Mouse (Mus musculus) hindbrain, embryonic 14.5 days (tissue): ENCODE data around the gene Sh2d1b2. TPM values are rescaled to one million over a fixed set of nuclear protein-coding genes. Genes with fewer than 3 reads are reported as not detected.

ENCODE experiments used
- ATAC-seq: fragments of 200-750 bp; cut with Nextera tagmentation; 2 replicates; pipeline ENCODE4 v1.8.0; 2017; ENCODE audit warnings: moderate number of reproducible peaks, mild to moderate bottlenecking, moderate TSS enrichment, moderate library complexity; ENCODE audit not compliant: low FRiP score
- DNase-seq: peaks from one replicate; pipeline ENCODE4 v3.0.0-alpha.2; 2015; ENCODE audit warnings: low spot score
- H3K27ac ChIP-seq: fragments of 300-500 bp; sonication (generic); 2 replicates; pipeline ENCODE4 v1.5.1; 2014; ENCODE audit warnings: mild to moderate bottlenecking, moderate library complexity
- H3K27me3 ChIP-seq: fragments of 300-500 bp; sonication (generic); 2 replicates; pipeline ENCODE4 v1.6.1; 2014; ENCODE audit warnings: mild to moderate bottlenecking, low read length, mixed read lengths; ENCODE audit not compliant: control insufficient read depth, insufficient read depth
- H3K36me3 ChIP-seq: fragments of 300-500 bp; sonication (generic); replicated peaks from 2 replicates; pipeline ENCODE4 v1.6.1; 2014; ENCODE audit not compliant: control insufficient read depth, insufficient read depth
- H3K4me1 ChIP-seq: fragments of 300-500 bp; sonication (generic); replicated peaks from 2 replicates; pipeline ENCODE4 v1.6.1; 2014; ENCODE audit warnings: antibody characterized with exemption, low read length, mixed read lengths; ENCODE audit not compliant: control insufficient read depth, insufficient read depth
- H3K4me2 ChIP-seq: fragments of 300-500 bp; sonication (generic); replicated peaks from 2 replicates; pipeline ENCODE4 v1.6.1; 2014; ENCODE audit warnings: mild to moderate bottlenecking, moderate library complexity
- H3K4me3 ChIP-seq: fragments of 300-500 bp; sonication (generic); replicated peaks from 2 replicates; pipeline ENCODE4 v1.5.1; 2014; ENCODE audit warnings: mild to moderate bottlenecking, low read length
- H3K9ac ChIP-seq: fragments of 300-500 bp; sonication (generic); 2 replicates; pipeline ENCODE4 v1.6.1; 2014
- H3K9me3 ChIP-seq: fragments of 300-500 bp; sonication (generic); 2 replicates; pipeline ENCODE4 v1.6.1; 2016; ENCODE audit warnings: low read length; ENCODE audit not compliant: control insufficient read depth
- WGBS: fragments of 180-500 bp; shearing (Covaris S2); extraction: QIAGEN DNeasy Blood & Tissue Kit; methylation state at CpG from one replicate; pipeline ENCODE4 v1.1.7; 2014; 5-methylcytosine and 5-hydroxymethylcytosine counted together
- polyA plus RNA-seq: library from polyadenylated mRNA; unstranded; fragments of >200 nt; fragmentation: Nextera tagmentation; extraction: Ambion mirVana; gene quantifications from 2 replicates; pipeline ENCODE4 v1.2.1, GENCODE M21; 2014

Sh2d1b2 gene
- polyA plus RNA-seq, 1 experiment from 2014 or later, result not detected

- no peak for ATAC-seq
- no peaks in the 10 kb centered on the region for H3K36me3 ChIP-seq
- peaks cover 4% of the 10 kb centered on the region; the same call in 1 of the 2 replicates for H3K4me1 ChIP-seq
- 0 out of 2 replicates have a peak, but pooled peaks cover 3% of the 10 kb centered on the region for H3K27me3 ChIP-seq
- H3K27ac ChIP-seq, result peak overlapping the region; percentile 57; the same call in 1 of the 2 replicates
- WGBS, result 27% methylated on average over 30 of the region's 30 CpGs
- H3K4me2 ChIP-seq, result peak overlapping the region; percentile 92
- H3K4me3 ChIP-seq, result peak overlapping the region; percentile 74
- H3K9me3 ChIP-seq, result no peaks in the 10 kb centered on the region
- peak overlapping the region; percentile 74 for H3K9ac ChIP-seq
- DNase-seq, result no peak
Measured at GRCm38 (mm10) chr1:170254893-170255559, 22.5 kb downstream of the Sh2d1b2 start.

- Histone ChIP-seq H3K27ac (peak overlapping the region; percentile 57; the same call in 1 of the 2 replicates), H3K9me3 (no peaks in the 10 kb centered on the region), H3K4me1 (peaks cover 4% of the 10 kb centered on the region; the same call in 1 of the 2 replicates), H3K4me2 (peak overlapping the region; percentile 92), H3K36me3 (no peaks in the 10 kb centered on the region), H3K4me3 (peak overlapping the region; percentile 74), H3K27me3 (0 out of 2 replicates have a peak, but pooled peaks cover 3% of the 10 kb centered on the region), H3K9ac (peak overlapping the region; percentile 74)
- DNase-seq, result peak; percentile 90
- ATAC-seq, result peak; percentile 100
- WGBS, result 3% methylated on average over 32 of the region's 32 CpGs
Measured at GRCm38 (mm10) chr1:170255560-170255910, 23.0 kb downstream of the Sh2d1b2 start.

GRCm38 (mm10) chr1:170270281-170270680 is 37.7 kb downstream of the Sh2d1b2 start:
- Histone ChIP-seq H3K4me2 (no peak overlapping the region), H3K4me1 (no peaks in the 10 kb centered on the region), H3K27me3 (no peaks in the 10 kb centered on the region), H3K9me3 (0 out of 2 replicates have a peak, but pooled peaks cover 19% of the 10 kb centered on the region), H3K4me3 (no peak overlapping the region), H3K27ac (no peak overlapping the region), H3K36me3 (no peaks in the 10 kb centered on the region), H3K9ac (no peak overlapping the region)
- no peak for ATAC-seq
- 84% methylated on average over 6 of the region's 6 CpGs for WGBS
- DNase-seq, result no peak

- no peaks in the 10 kb centered on the region for H3K36me3 ChIP-seq
- no peak for ATAC-seq
- H3K27ac ChIP-seq, result no peak overlapping the region
- H3K4me3 ChIP-seq, result no peak overlapping the region
- DNase-seq, result no peak
- no peak overlapping the region for H3K9ac ChIP-seq
- 87% methylated on average over 4 of the region's 4 CpGs for WGBS
- H3K9me3 ChIP-seq, result 0 out of 2 replicates have a peak, but pooled peaks cover 20% of the 10 kb centered on the region
- no peaks in the 10 kb centered on the region for H3K4me1 ChIP-seq
- no peak overlapping the region for H3K4me2 ChIP-seq
- no peaks in the 10 kb centered on the region for H3K27me3 ChIP-seq
Measured at GRCm38 (mm10) chr1:170270696-170271095, 38.1 kb downstream of the Sh2d1b2 start.

GRCm38 (mm10) chr1:170273252-170273651 is 40.7 kb downstream of the Sh2d1b2 start:
- H3K4me1 ChIP-seq, result no peaks in the 10 kb centered on the region
- no peak overlapping the region for H3K4me2 ChIP-seq
- no peak overlapping the region for H3K27ac ChIP-seq
- no peak overlapping the region for H3K9ac ChIP-seq
- no peaks in the 10 kb centered on the region for H3K27me3 ChIP-seq
- H3K4me3 ChIP-seq, result no peak overlapping the region
- DNase-seq (no peak), ATAC-seq (no peak)
- no peaks in the 10 kb centered on the region for H3K36me3 ChIP-seq
- 0 out of 2 replicates have a peak, but pooled peaks cover 7% of the 10 kb centered on the region for H3K9me3 ChIP-seq

- H3K27me3 ChIP-seq, result no peaks in the 10 kb centered on the region
- H3K4me2 ChIP-seq, result no peak within 1 kb of the TSS
- ATAC-seq, result no peak
- no peak within 1 kb of the TSS for H3K9ac ChIP-seq
- 0 out of 2 replicates have a peak, but pooled peaks cover 4% of the 10 kb centered on the region for H3K9me3 ChIP-seq
- DNase-seq, result no peak
- no peak within 1 kb of the TSS for H3K27ac ChIP-seq
- H3K4me1 ChIP-seq, result no peaks in the 10 kb centered on the region
- WGBS, result 96% methylated on average over 2 of the region's 3 CpGs
- no peak within 1 kb of the TSS for H3K4me3 ChIP-seq
- H3K36me3 ChIP-seq, result no peaks in the 10 kb centered on the region
Measured at GRCm38 (mm10) chr1:170277016-170277415, 44.5 kb downstream of the Sh2d1b2 start, which contains the start of gene Sh2d1b1. Gene Sh2d1b1 (plus strand): TSS chr1:170277320.

- Histone ChIP-seq H3K4me3 (no peak overlapping the region), H3K9me3 (no peaks in the 10 kb centered on the region), H3K4me2 (no peak overlapping the region), H3K27me3 (no peaks in the 10 kb centered on the region), H3K9ac (no peak overlapping the region), H3K27ac (no peak overlapping the region), H3K4me1 (no peaks in the 10 kb centered on the region), H3K36me3 (no peaks in the 10 kb centered on the region)
- ATAC-seq (no peak), DNase-seq (no peak)
- WGBS, result 80% methylated on average over 4 of the region's 4 CpGs
Measured at GRCm38 (mm10) chr1:170282415-170283129, 50.0 kb downstream of the Sh2d1b2 start.

GRCm38 (mm10) chr1:170292239-170292951 is 59.8 kb downstream of the Sh2d1b2 start:
- Histone ChIP-seq H3K36me3 (no peaks in the 10 kb centered on the region), H3K4me3 (no peak overlapping the region), H3K27me3 (no peaks in the 10 kb centered on the region), H3K9ac (no peak overlapping the region), H3K27ac (no peak overlapping the region), H3K9me3 (no peaks in the 10 kb centered on the region), H3K4me2 (no peak overlapping the region), H3K4me1 (no peaks in the 10 kb centered on the region)
- DNase-seq (peak; percentile 89), ATAC-seq (peak; percentile 76)
- WGBS, result 41% methylated on average over 9 of the region's 9 CpGs

- Histone ChIP-seq H3K9ac (no peak overlapping the region), H3K4me1 (no peaks in the 10 kb centered on the region), H3K36me3 (no peaks in the 10 kb centered on the region), H3K4me3 (no peak overlapping the region), H3K9me3 (no peaks in the 10 kb centered on the region), H3K27ac (no peak overlapping the region), H3K4me2 (no peak overlapping the region), H3K27me3 (no peaks in the 10 kb centered on the region)
- DNase-seq, result no peak
- 66% methylated on average over 5 of the region's 5 CpGs for WGBS
- ATAC-seq, result no peak
Measured at GRCm38 (mm10) chr1:170293257-170293656, 60.7 kb downstream of the Sh2d1b2 start.
